Mouse (Mus musculus): ENCODE results near the gene Golga4.

- TF ChIP-seq GATA1 (IDR thresholded peaks at IDR 0.05; ENCODE audit: borderline replicate concordance, low read length), result no peak
- TF ChIP-seq FLI1 (IDR thresholded peaks at IDR 0.05; ENCODE audit: low read length), result no peak
These were observed 42.0 kb upstream of the Golga4 start for GRCm38 (mm10) chr9:118464031-118464430.
